Mouse (Mus musculus): ENCODE results near the gene Dph2. TPM values are rescaled to one million over a fixed set of nuclear protein-coding genes. Genes with fewer than 3 reads are reported as not detected.

Gene Dph2
- polyA plus RNA-seq, 1 experiment from 2014 or later: 7.0 TPM

DNA sequence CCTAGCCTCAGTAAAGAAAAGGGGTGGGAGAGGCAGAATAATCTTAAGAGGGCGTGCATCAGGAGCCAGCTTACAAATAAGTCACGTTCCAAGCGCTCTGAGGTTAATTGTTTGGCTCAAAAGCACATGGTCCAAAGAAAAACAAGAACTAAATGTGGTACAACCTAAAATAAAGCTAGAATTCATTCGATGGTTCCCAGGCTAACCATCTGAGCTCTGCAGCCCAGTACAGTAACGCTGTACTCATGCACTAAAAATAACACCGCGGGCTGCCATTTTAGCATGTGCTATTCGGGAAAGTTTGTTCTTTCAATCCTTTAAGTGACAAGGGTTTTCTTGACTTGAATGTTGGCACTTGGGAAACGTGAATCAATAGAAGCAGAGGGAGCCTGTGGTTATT, 31.3 kb downstream of the Dph2 start:
- H3K27me3 ChIP-seq: no peaks in the 10 kb centered on the region
- POLR2A ChIA-PET: no interaction called here
- CTCF ChIA-PET: interaction anchor here (1.2 to 1.9 kb wide), 2 partner anchors 18 to 223 kb away, joined by 3 to 4 read pairs; no protein-coding TSS in a partner anchor
- no peak for TF ChIP-seq CTCF (IDR thresholded peaks at IDR 0.05)
- DNase-seq (ENCODE audit: low read depth, low spot score) (no peak), ATAC-seq (no peak)
- in situ Hi-C loops (cut with MboI; ENCODE audit: low pct_unique_long_range_greater_than_20kb): no loop called here

DNA sequence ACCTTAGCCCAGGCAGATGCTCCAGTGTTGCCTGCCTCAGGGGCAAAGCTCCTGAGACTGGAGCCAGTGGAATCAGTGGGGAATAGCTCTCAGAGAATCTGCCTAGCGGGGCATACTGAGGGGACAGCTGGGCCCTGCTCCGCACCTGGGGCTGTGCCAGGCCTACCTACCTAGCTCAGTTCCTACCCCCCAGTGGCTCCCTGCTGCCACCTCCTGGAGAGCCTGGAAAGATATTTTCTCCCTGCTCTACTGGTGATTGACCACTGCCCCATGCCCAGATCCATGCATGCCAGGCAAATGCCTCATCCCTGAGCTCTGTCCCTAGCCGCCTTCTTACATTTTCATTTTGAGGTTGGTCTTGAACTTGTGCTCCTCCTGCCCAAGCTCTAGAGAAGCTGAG, 33.0 kb downstream of the Dph2 start:
- ChIA-PET CTCF (interaction anchor here (0.9 to 1.9 kb wide), 14 partner anchors 8 to 225 kb away, joined by 3 to 8 read pairs (median 4); no protein-coding TSS in a partner anchor), POLR2A (no interaction called here)
- ATAC-seq: peak; percentile 44
- H3K27me3 ChIP-seq: no peaks in the 10 kb centered on the region
- TF ChIP-seq CTCF (IDR thresholded peaks at IDR 0.05): no peak
- in situ Hi-C loops (cut with MboI; ENCODE audit: low pct_unique_long_range_greater_than_20kb): no loop called here
- DNase-seq (ENCODE audit: low read depth, low spot score): no peak

DNA sequence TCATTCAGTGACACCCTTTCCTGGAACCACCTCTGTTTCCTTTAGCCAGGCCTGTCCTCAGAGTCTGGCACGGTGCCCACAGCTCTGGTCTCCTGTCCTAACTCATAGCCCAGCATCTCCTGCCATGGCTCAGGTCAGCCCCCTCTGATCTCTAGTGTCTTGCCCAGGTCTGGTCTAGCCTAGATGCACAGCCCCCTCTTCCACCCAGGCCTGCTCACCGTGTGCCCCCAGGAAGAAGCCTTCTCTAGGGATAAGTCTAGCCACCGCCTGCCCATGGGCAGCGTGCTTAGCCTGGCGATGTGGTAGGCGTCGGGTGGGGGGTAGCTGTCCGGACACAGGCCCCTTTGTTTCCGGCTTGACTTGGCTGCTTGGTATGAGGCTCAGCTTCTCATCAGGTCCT, 36.7 kb downstream of the Dph2 start:
- CTCF ChIA-PET: interaction anchor here (1.4 kb wide), 1 partner anchor 14 kb away, joined by 4 read pairs; no protein-coding TSS in a partner anchor
- POLR2A ChIA-PET: no interaction called here
- TF ChIP-seq CTCF (IDR thresholded peaks at IDR 0.05): no peak
- DNase-seq (ENCODE audit: low read depth, low spot score) (no peak), ATAC-seq (no peak)
- in situ Hi-C loops (cut with MboI; ENCODE audit: low pct_unique_long_range_greater_than_20kb): no loop called here
- H3K27me3 ChIP-seq: no peaks in the 10 kb centered on the region

DNA sequence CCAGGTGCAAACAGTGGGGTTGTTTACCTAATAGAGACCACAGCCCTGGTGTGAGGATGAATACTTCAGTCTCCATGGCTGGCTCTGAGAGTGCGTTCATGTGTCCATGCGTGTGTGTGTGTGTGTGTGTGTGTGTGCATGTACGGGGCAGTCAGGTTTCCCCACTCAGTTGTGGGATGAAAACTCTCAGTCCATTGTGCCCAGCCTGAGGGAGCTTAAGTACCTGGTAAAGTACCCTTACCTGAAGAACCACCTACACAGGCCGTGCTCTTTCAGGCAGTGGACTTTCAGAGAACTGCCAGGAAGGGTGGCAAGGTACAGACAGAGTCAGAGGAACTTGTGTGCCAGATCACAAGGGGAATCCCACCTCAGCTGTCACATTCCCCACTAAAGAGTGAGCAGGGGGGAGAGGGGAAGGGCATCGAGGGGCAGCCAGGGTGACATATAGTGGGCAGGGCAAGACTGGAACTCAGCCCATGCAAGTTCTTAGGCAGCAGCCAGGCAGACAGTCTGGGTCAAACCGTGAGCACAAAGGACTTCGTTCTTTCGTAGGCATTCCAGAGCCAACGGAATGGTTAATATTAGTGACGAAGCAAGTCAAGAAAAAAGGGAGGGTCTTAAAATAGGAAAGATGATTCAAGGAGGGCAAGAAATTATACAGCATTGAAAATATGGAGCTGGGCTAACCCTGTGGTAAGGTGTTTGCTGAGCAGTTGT, 39.5 kb downstream of the Dph2 start:
- CTCF ChIA-PET: no interaction called here
- no peaks in the 10 kb centered on the region for H3K27me3 ChIP-seq
- no peak for TF ChIP-seq CTCF (IDR thresholded peaks at IDR 0.05)
- in situ Hi-C loops (cut with MboI; ENCODE audit: low pct_unique_long_range_greater_than_20kb): no loop called here
- DNase-seq (ENCODE audit: low read depth, low spot score): no peak
- no peak for ATAC-seq
- POLR2A ChIA-PET: no interaction called here

DNA sequence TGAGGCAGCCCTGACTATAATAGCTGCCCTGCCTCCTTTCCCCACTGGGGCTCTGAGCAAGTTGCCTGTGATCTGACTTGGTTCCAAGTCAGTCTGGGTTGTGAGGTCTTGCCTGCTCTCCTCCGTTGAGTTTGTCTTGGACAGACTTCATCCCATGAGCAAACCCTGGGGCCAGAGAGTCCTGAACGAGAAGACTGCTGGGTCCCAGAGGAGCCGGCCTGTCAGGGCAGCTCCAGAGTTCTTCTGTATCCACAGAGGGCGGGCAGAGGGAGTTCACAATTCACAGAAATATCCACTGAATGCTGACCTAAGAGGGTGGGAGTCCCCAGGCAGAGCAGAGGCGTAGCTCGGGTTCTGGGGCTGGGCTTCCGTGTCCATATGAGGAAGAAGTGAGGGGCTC, 41.0 kb downstream of the Dph2 start:
- TF ChIP-seq CTCF (IDR thresholded peaks at IDR 0.05): no peak
- in situ Hi-C loops (cut with MboI; ENCODE audit: low pct_unique_long_range_greater_than_20kb): no loop called here
- ChIA-PET POLR2A (no interaction called here), CTCF (interaction anchor here (1.5 to 1.8 kb wide), 2 partner anchors 8 to 22 kb away, joined by 4 read pairs; no protein-coding TSS in a partner anchor)
- H3K27me3 ChIP-seq: no peaks in the 10 kb centered on the region
- ATAC-seq (no peak), DNase-seq (ENCODE audit: low read depth, low spot score) (no peak)

DNA sequence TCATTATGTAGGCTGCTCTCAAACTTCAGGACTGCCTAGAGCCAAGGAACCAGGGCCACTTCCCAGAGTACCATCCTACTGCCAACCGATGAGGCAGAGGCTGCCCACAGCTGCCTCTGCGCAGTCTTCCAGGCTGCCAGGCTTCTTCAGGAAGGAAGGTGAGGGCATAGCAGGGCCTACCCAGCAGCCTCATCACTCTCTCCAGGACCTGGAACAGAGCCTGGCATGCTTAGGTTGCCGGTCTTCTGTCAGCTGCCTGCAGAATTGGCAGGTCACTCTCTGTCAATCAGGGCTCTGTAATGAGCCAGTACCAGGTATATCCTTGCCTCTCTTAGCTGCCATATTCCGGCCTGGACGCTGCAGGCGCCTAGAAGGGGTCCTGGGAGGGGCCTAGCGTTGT, 41.7 kb downstream of the Dph2 start:
- in situ Hi-C loops (cut with MboI; ENCODE audit: low pct_unique_long_range_greater_than_20kb): no loop called here
- ATAC-seq: no peak
- no peak for TF ChIP-seq CTCF (IDR thresholded peaks at IDR 0.05)
- POLR2A ChIA-PET: no interaction called here
- DNase-seq (ENCODE audit: low read depth, low spot score): no peak
- H3K27me3 ChIP-seq: no peaks in the 10 kb centered on the region
- CTCF ChIA-PET: interaction anchor here (1.5 to 1.8 kb wide), 2 partner anchors 9 to 21 kb away, joined by 4 read pairs; no protein-coding TSS in a partner anchor

DNA sequence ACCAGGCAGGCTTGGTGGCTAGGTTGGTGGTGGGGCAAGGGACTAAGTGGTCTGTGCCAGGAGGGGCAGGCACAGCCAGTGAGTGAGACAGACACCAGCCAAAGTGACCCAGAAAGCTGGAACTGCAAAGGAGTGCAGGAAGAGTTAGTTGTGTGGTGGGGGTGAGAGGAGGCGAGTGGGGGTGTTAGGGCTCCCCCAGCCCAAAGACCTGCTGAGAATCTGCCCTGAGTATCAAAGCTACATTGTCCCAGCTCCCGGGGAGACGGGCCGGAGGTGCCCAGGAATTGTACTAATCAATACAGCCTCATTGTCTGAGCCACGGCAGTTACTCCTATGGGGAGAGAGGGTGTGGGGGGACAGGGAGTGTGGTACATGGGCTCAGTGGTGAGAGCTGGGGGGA, 42.3 kb downstream of the Dph2 start:
- in situ Hi-C loops (cut with MboI; ENCODE audit: low pct_unique_long_range_greater_than_20kb): no loop called here
- ChIA-PET POLR2A (no interaction called here), CTCF (interaction anchor here (1.8 kb wide), 1 partner anchor 20 kb away, joined by 4 read pairs; no protein-coding TSS in a partner anchor)
- H3K27me3 ChIP-seq: no peaks in the 10 kb centered on the region
- DNase-seq (ENCODE audit: low read depth, low spot score) (no peak), ATAC-seq (no peak)
- no peak for TF ChIP-seq CTCF (IDR thresholded peaks at IDR 0.05)

DNA sequence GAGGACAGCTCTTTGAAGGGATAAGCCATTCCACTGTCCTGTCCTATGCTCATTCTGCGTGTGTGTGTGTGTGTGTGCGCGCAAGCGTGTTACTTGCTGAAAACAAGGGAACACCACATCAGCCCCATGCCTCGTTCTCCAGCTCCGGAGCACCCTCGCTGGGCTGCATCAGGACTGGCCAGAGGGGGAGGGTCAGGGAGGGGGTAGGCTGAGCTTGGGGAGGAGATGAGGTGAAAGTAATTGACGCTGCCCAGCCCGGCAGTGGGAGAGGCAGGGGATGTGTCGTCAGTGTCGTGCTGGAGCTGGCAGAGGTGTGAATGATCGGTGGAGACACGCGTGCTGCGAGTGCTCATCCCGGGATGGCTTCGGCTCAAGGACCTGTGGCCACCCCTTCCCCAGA, 42.8 kb downstream of the Dph2 start:
- DNase-seq (ENCODE audit: low read depth, low spot score) (no peak), ATAC-seq (no peak)
- CTCF ChIA-PET: no interaction called here
- no peak for TF ChIP-seq CTCF (IDR thresholded peaks at IDR 0.05)
- in situ Hi-C loops (cut with MboI; ENCODE audit: low pct_unique_long_range_greater_than_20kb): no loop called here
- no peaks in the 10 kb centered on the region for H3K27me3 ChIP-seq
- POLR2A ChIA-PET: no interaction called here

DNA sequence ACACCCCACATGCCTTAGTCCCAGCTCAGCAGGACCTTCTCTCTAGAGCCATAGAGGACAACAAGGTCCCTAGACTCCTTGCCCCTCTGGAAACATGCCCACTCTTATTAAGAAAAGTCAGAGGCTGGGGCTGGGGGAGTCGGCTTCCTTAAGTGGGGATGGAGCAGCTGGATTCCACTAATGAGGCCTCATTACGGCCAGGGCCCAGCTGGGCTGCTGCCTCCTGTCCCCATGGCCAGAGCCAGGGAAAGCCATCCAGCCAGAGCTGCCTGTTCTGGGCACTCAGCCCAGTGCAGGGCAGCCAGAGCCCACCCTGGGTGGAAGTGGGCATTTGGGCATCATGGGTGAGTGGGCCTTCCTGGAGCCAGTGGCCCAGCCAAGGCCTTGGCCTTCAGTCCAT, 44.8 kb downstream of the Dph2 start:
- ChIA-PET CTCF (interaction anchor here (2.3 kb wide), 1 partner anchor 12 kb away, joined by 7 read pairs; no protein-coding TSS in a partner anchor), POLR2A (no interaction called here)
- ATAC-seq (no peak), DNase-seq (ENCODE audit: low read depth, low spot score) (no peak)
- TF ChIP-seq CTCF (IDR thresholded peaks at IDR 0.05): no peak
- in situ Hi-C loops (cut with MboI; ENCODE audit: low pct_unique_long_range_greater_than_20kb): no loop called here
- no peaks in the 10 kb centered on the region for H3K27me3 ChIP-seq

DNA sequence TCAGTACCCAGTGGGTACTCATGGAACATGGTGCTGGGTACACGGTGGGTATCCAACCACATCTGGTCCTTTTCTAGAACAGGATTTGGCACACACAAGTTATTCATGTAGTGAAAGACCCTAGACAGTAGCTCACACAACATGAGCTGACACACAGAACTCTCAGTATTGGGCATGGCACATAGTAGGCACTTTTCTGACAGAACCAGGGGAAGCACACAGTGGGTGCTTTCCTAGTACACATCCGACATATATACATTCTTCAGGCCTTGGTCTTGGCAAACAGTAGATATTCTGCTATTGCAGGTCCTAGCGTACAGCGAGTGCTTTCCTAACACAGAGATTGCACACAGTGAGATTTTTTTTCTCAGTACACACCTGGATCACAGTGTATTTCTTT, 45.6 kb downstream of the Dph2 start:
- ATAC-seq: no peak
- ChIA-PET CTCF (interaction anchor here (2.3 kb wide), 1 partner anchor 13 kb away, joined by 7 read pairs; no protein-coding TSS in a partner anchor), POLR2A (no interaction called here)
- TF ChIP-seq CTCF (IDR thresholded peaks at IDR 0.05): no peak
- in situ Hi-C loops (cut with MboI; ENCODE audit: low pct_unique_long_range_greater_than_20kb): no loop called here
- no peaks in the 10 kb centered on the region for H3K27me3 ChIP-seq
- no peak for DNase-seq (ENCODE audit: low read depth, low spot score)

DNA sequence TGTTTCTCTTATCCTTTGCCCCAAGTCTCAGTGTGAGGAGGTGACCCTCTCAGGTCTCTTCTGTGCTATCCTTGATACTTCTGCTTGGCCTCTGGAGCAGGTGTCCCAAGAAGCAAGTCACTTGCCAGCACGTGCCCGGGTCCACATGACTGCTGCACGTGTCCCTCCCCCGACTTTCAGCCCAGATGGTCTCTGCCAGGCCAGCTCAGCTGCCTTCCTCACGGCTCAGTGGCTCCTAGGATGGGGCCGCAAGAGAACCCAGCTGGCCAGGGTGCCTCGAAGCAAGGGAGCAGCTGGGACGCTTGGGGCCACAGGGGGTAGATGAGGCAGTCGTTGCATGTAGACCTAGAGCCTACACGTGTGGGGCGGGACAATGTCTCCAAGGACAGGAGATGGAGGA, 46.5 kb downstream of the Dph2 start:
- in situ Hi-C loops (cut with MboI; ENCODE audit: low pct_unique_long_range_greater_than_20kb): no loop called here
- no peaks in the 10 kb centered on the region for H3K27me3 ChIP-seq
- ChIA-PET POLR2A (no interaction called here), CTCF (no interaction called here)
- DNase-seq (ENCODE audit: low read depth, low spot score) (no peak), ATAC-seq (no peak)
- TF ChIP-seq CTCF (IDR thresholded peaks at IDR 0.05): no peak

DNA sequence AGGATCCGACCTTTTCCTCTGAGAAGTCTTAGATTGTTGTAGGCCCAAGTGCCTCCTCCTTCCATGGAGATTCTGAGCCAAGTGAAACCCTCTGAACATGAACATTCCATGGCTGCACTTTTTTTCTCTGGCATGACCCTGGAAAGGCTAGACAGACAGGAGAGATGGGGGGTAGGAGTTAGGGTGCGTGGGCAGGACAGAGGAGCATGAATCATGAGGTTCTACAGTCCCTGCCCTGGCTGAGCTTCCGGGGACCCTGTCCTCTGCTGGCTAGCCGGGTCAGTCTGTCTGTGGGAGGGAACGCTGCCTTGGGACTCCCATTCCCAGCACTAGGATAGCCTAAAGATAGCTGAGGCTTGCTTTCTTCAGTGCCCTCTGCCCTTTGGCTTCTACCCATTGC, 47.4 kb downstream of the Dph2 start:
- ChIA-PET POLR2A (no interaction called here), CTCF (no interaction called here)
- DNase-seq (ENCODE audit: low read depth, low spot score) (no peak), ATAC-seq (no peak)
- H3K27me3 ChIP-seq: no peaks in the 10 kb centered on the region
- no peak for TF ChIP-seq CTCF (IDR thresholded peaks at IDR 0.05)
- in situ Hi-C loops (cut with MboI; ENCODE audit: low pct_unique_long_range_greater_than_20kb): no loop called here
